Mouse (Mus musculus) midbrain, embryonic 15.5 days (tissue): ENCODE results near the gene Irgm2. TPM values are rescaled to one million over a fixed set of nuclear protein-coding genes. Genes with fewer than 3 reads are reported as not detected.

Experiments used
- ATAC-seq: fragments of 200-750 bp; cut with Nextera tagmentation; replicated peaks from 2 replicates; pipeline ENCODE4 v1.8.0; 2017; ENCODE audit warnings: moderate TSS enrichment
- H3K27ac ChIP-seq: fragments of 300-500 bp; sonication (generic); 2 replicates; pipeline ENCODE4 v1.5.1; 2015; ENCODE audit warnings: mild to moderate bottlenecking, inconsistent platforms
- H3K27me3 ChIP-seq: fragments of 300-500 bp; sonication (generic); replicated peaks from 2 replicates; pipeline ENCODE4 v1.6.1; 2015; ENCODE audit warnings: inconsistent platforms
- H3K36me3 ChIP-seq: fragments of 300-500 bp; sonication (generic); replicated peaks from 2 replicates; pipeline ENCODE4 v1.6.1; 2015; ENCODE audit warnings: inconsistent platforms
- H3K4me1 ChIP-seq: fragments of 300-500 bp; sonication (generic); 2 replicates; pipeline ENCODE4 v1.6.1; 2015; ENCODE audit warnings: inconsistent platforms
- H3K4me2 ChIP-seq: fragments of 300-500 bp; sonication (generic); 2 replicates; pipeline ENCODE4 v1.6.1; 2015; ENCODE audit warnings: inconsistent platforms, mild to moderate bottlenecking, moderate library complexity
- H3K4me3 ChIP-seq: fragments of 300-500 bp; sonication (generic); 2 replicates; pipeline ENCODE4 v1.5.1; 2015; ENCODE audit warnings: mild to moderate bottlenecking, inconsistent platforms
- H3K9ac ChIP-seq: fragments of 300-500 bp; sonication (generic); 2 replicates; pipeline ENCODE4 v1.6.1; 2015; ENCODE audit warnings: mild to moderate bottlenecking, inconsistent platforms
- H3K9me3 ChIP-seq: fragments of 300-500 bp; sonication (generic); 2 replicates; pipeline ENCODE4 v1.6.1; 2016; ENCODE audit warnings: inconsistent platforms
- WGBS: fragments of 180-500 bp; shearing (Covaris S2); methylation state at CpG from one replicate; pipeline ENCODE4 v1.1.7; 2015; ENCODE audit warnings: mixed read lengths; 5-methylcytosine and 5-hydroxymethylcytosine counted together
- polyA plus RNA-seq: library from polyadenylated mRNA; unstranded; fragments of >200 nt; fragmentation: Nextera tagmentation; extraction: Ambion mirVana; gene quantifications from 2 replicates; pipeline ENCODE4 v1.2.1, GENCODE M21; 2015

The Irgm2 gene
- polyA plus RNA-seq, 1 experiment from 2014 or later = 1.2 TPM

- Histone ChIP-seq H3K36me3 (no peaks in the 10 kb centered on the region), H3K27me3 (no peaks in the 10 kb centered on the region; the same call in 1 of the 2 replicates), H3K9me3 (no peaks in the 10 kb centered on the region), H3K4me1 (no peaks in the 10 kb centered on the region), H3K9ac (no peak overlapping the region), H3K27ac (no peak overlapping the region), H3K4me3 (no peak overlapping the region), H3K4me2 (no peak overlapping the region)
- WGBS = 55% methylated on average over 4 of the region's 4 CpGs
- ATAC-seq = no peak
Observed at GRCm38 (mm10) chr11:58247294-58247693, 47.9 kb downstream of the Irgm2 start.

GRCm38 (mm10) chr11:58249203-58249981 lies 50.0 kb downstream of the Irgm2 start:
- 86% methylated on average over 7 of the region's 7 CpGs for WGBS
- Histone ChIP-seq H3K4me1 (no peaks in the 10 kb centered on the region), H3K9ac (no peak overlapping the region), H3K9me3 (no peaks in the 10 kb centered on the region), H3K27me3 (no peaks in the 10 kb centered on the region; the same call in 1 of the 2 replicates), H3K36me3 (no peaks in the 10 kb centered on the region), H3K4me2 (no peak overlapping the region), H3K4me3 (no peak overlapping the region), H3K27ac (no peak overlapping the region)
- no peak for ATAC-seq

- H3K4me2 ChIP-seq = no peak overlapping the region
- H3K9me3 ChIP-seq = no peaks in the 10 kb centered on the region
- 53% methylated on average over 5 of the region's 5 CpGs for WGBS
- H3K27me3 ChIP-seq = no peaks in the 10 kb centered on the region; the same call in 1 of the 2 replicates
- H3K36me3 ChIP-seq = no peaks in the 10 kb centered on the region
- no peaks in the 10 kb centered on the region for H3K4me1 ChIP-seq
- no peak for ATAC-seq
- no peak overlapping the region for H3K9ac ChIP-seq
- H3K4me3 ChIP-seq = no peak overlapping the region
- no peak overlapping the region for H3K27ac ChIP-seq
Observed at GRCm38 (mm10) chr11:58250550-58250949, 51.1 kb downstream of the Irgm2 start.

- Histone ChIP-seq H3K9ac (no peak overlapping the region), H3K4me3 (no peak overlapping the region), H3K4me2 (no peak overlapping the region), H3K36me3 (no peaks in the 10 kb centered on the region), H3K27me3 (no peaks in the 10 kb centered on the region), H3K4me1 (no peaks in the 10 kb centered on the region), H3K27ac (no peak overlapping the region), H3K9me3 (no peaks in the 10 kb centered on the region)
- no peak for ATAC-seq
- 95% methylated on average over 3 of the region's 3 CpGs for WGBS
Observed at GRCm38 (mm10) chr11:58254411-58254810, 55.0 kb downstream of the Irgm2 start.

GRCm38 (mm10) chr11:58257816-58258215 lies 58.4 kb downstream of the Irgm2 start:
- no peak overlapping the region for H3K4me2 ChIP-seq
- no peaks in the 10 kb centered on the region for H3K9me3 ChIP-seq
- H3K9ac ChIP-seq = no peak overlapping the region
- no peaks in the 10 kb centered on the region for H3K36me3 ChIP-seq
- no peaks in the 10 kb centered on the region for H3K4me1 ChIP-seq
- H3K4me3 ChIP-seq = no peak overlapping the region
- H3K27me3 ChIP-seq = no peaks in the 10 kb centered on the region
- no peak overlapping the region for H3K27ac ChIP-seq
- ATAC-seq = no peak
- WGBS = 88% methylated on average over 5 of the region's 5 CpGs

GRCm38 (mm10) chr11:58260156-58260555 lies 60.7 kb downstream of the Irgm2 start:
- Histone ChIP-seq H3K27me3 (no peaks in the 10 kb centered on the region), H3K9me3 (no peaks in the 10 kb centered on the region), H3K9ac (no peak overlapping the region), H3K4me3 (no peak overlapping the region), H3K27ac (no peak overlapping the region), H3K4me2 (no peak overlapping the region), H3K36me3 (no peaks in the 10 kb centered on the region), H3K4me1 (no peaks in the 10 kb centered on the region)
- ATAC-seq = no peak
- WGBS = 87% methylated on average over 4 of the region's 4 CpGs

GRCm38 (mm10) chr11:58261826-58262225 lies 62.4 kb downstream of the Irgm2 start:
- no peak overlapping the region for H3K4me2 ChIP-seq
- H3K36me3 ChIP-seq = no peaks in the 10 kb centered on the region
- H3K27ac ChIP-seq = no peak overlapping the region
- no peaks in the 10 kb centered on the region for H3K4me1 ChIP-seq
- H3K9me3 ChIP-seq = no peaks in the 10 kb centered on the region
- H3K4me3 ChIP-seq = no peak overlapping the region
- no peaks in the 10 kb centered on the region for H3K27me3 ChIP-seq
- ATAC-seq = no peak
- 91% methylated on average over 4 of the region's 4 CpGs for WGBS
- H3K9ac ChIP-seq = no peak overlapping the region

- Histone ChIP-seq H3K27ac (no peak overlapping the region), H3K4me2 (no peak overlapping the region), H3K36me3 (no peaks in the 10 kb centered on the region), H3K9ac (no peak overlapping the region), H3K27me3 (no peaks in the 10 kb centered on the region), H3K4me3 (no peak overlapping the region), H3K9me3 (no peaks in the 10 kb centered on the region), H3K4me1 (no peaks in the 10 kb centered on the region)
- WGBS = 92% methylated on average over 3 of the region's 3 CpGs
- no peak for ATAC-seq
Observed at GRCm38 (mm10) chr11:58262336-58262735, 62.9 kb downstream of the Irgm2 start.

GRCm38 (mm10) chr11:58263516-58263915 lies 64.1 kb downstream of the Irgm2 start:
- Histone ChIP-seq H3K4me2 (no peak overlapping the region), H3K9me3 (no peaks in the 10 kb centered on the region), H3K9ac (no peak overlapping the region), H3K36me3 (no peaks in the 10 kb centered on the region), H3K4me3 (no peak overlapping the region), H3K4me1 (no peaks in the 10 kb centered on the region), H3K27ac (no peak overlapping the region), H3K27me3 (no peaks in the 10 kb centered on the region)
- 92% methylated on average over 2 of the region's 2 CpGs for WGBS
- ATAC-seq = no peak

GRCm38 (mm10) chr11:58264546-58264945 lies 65.1 kb downstream of the Irgm2 start:
- H3K4me1 ChIP-seq = no peaks in the 10 kb centered on the region
- H3K27me3 ChIP-seq = no peaks in the 10 kb centered on the region
- ATAC-seq = no peak
- no peak overlapping the region for H3K9ac ChIP-seq
- no peak overlapping the region for H3K27ac ChIP-seq
- no peak overlapping the region for H3K4me3 ChIP-seq
- no peak overlapping the region for H3K4me2 ChIP-seq
- H3K9me3 ChIP-seq = no peaks in the 10 kb centered on the region
- no peaks in the 10 kb centered on the region for H3K36me3 ChIP-seq
- 88% methylated on average over 9 of the region's 9 CpGs for whole genome bisulfite sequencing

- WGBS = 88% methylated on average over 3 of the region's 3 CpGs
- Histone ChIP-seq H3K9ac (no peak overlapping the region), H3K36me3 (no peaks in the 10 kb centered on the region), H3K4me3 (no peak overlapping the region), H3K4me1 (no peaks in the 10 kb centered on the region), H3K4me2 (no peak overlapping the region), H3K27ac (no peak overlapping the region), H3K9me3 (no peaks in the 10 kb centered on the region), H3K27me3 (no peaks in the 10 kb centered on the region)
- ATAC-seq = no peak
Observed at GRCm38 (mm10) chr11:58268285-58268684, 68.9 kb downstream of the Irgm2 start.
